Mouse (Mus musculus) stomach, postnatal 0 days (tissue): ENCODE measurements around the gene Lama4. TPM values are rescaled to one million over a fixed set of nuclear protein-coding genes. Genes with fewer than 3 reads are reported as not detected.

Source experiments
- ATAC-seq: fragments of 200-750 bp; cut with Nextera tagmentation; 2 replicates; pipeline ENCODE4 v1.8.0; 2017; ENCODE audit not compliant: low FRiP score, low TSS enrichment
- DNase-seq: peaks from one replicate; pipeline ENCODE4 v3.0.0-alpha.2; 2016; ENCODE audit warnings: low spot score
- H3K27ac ChIP-seq: fragments of 300-500 bp; sonication (generic); replicated peaks from 2 replicates; pipeline ENCODE4 v1.5.1; 2014; ENCODE audit warnings: mild to moderate bottlenecking, control low read depth
- H3K27me3 ChIP-seq: fragments of 300-500 bp; sonication (generic); 2 replicates; pipeline ENCODE4 v1.6.1; 2014; ENCODE audit warnings: low read length; ENCODE audit not compliant: control insufficient read depth, insufficient read depth
- H3K36me3 ChIP-seq: fragments of 300-500 bp; sonication (generic); 2 replicates; pipeline ENCODE4 v1.6.1; 2014; ENCODE audit warnings: low read length, mixed read lengths; ENCODE audit not compliant: control insufficient read depth, insufficient read depth
- H3K4me1 ChIP-seq: fragments of 300-500 bp; sonication (generic); replicated peaks from 2 replicates; pipeline ENCODE4 v1.6.1; 2014; ENCODE audit warnings: antibody characterized with exemption; ENCODE audit not compliant: control insufficient read depth, insufficient read depth
- H3K4me2 ChIP-seq: fragments of 300-500 bp; sonication (generic); replicated peaks from 2 replicates; pipeline ENCODE4 v1.6.1; 2014; ENCODE audit warnings: low read depth, mild to moderate bottlenecking, control low read depth, moderate library complexity
- H3K4me3 ChIP-seq: fragments of 300-500 bp; sonication (generic); 2 replicates; pipeline ENCODE4 v1.5.1; 2014; ENCODE audit warnings: low read depth, low read length, control low read depth
- H3K9ac ChIP-seq: fragments of 300-500 bp; sonication (generic); 2 replicates; pipeline ENCODE4 v1.6.1; 2014; ENCODE audit warnings: mild to moderate bottlenecking, low read length, control low read depth, mixed read lengths
- H3K9me3 ChIP-seq: fragments of 300-500 bp; sonication (generic); 2 replicates; pipeline ENCODE4 v1.6.1; 2016; ENCODE audit warnings: low read length; ENCODE audit not compliant: control insufficient read depth
- CTCF ChIP-seq: IDR thresholded peaks from 2 replicates; pipeline ENCODE4 v1.5.1; 2016; ENCODE audit warnings: antibody characterized with exemption, low read depth, mild to moderate bottlenecking, moderate library complexity
- EP300 ChIP-seq: optimal IDR thresholded peaks from 2 replicates; pipeline ENCODE3; 2016; ENCODE audit warnings: antibody characterized with exemption
- WGBS: fragments of 180-500 bp; shearing (Covaris S2); extraction: QIAGEN DNeasy Blood & Tissue Kit; methylation state at CpG from one replicate; pipeline ENCODE4 v1.1.7; 2014; 5-methylcytosine and 5-hydroxymethylcytosine counted together
- polyA plus RNA-seq: library from polyadenylated mRNA; unstranded; fragments of >200 nt; fragmentation: Nextera tagmentation; extraction: Ambion mirVana; gene quantifications from 2 replicates; pipeline ENCODE4 v1.2.1, GENCODE M21; 2015

Gene Lama4
- polyA plus RNA-seq, 1 experiment from 2014 or later: 27.6 TPM

DNA sequence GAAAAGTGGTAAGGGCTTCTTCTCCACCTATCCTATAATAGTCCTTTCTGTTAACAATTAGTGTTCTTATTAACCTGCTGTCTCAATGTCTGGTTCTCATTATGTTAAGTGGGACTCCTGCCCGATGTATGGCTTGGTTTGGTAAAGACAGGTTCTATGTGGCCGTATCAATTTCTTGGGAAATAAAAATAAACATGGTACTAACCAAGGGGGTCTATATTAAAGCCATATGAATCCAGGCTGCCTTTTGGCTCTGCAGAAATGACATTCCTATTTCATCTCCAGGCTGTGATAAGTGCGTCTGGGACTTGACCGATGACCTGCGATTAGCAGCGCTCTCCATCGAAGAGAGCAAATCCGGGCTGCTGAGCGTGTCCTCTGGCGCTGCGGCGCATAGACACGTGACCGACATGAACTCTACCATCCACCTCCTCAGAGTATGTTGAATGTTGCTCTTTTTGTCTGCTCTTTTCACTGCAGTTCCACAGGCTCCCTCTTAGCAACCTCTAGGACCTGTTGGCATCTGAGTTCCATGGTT lies 64.9 kb downstream of the Lama4 start:
- Histone ChIP-seq H3K9ac (no peak overlapping the region), H3K9me3 (no peaks in the 10 kb centered on the region), H3K4me1 (no peaks in the 10 kb centered on the region), H3K27ac (no peak overlapping the region), H3K27me3 (no peaks in the 10 kb centered on the region), H3K4me2 (no peak overlapping the region), H3K4me3 (no peak overlapping the region), H3K36me3 (peaks cover 8% of the 10 kb centered on the region; the same call in 1 of the 2 replicates)
- TF ChIP-seq EP300 (no peak), CTCF (no peak)
- ATAC-seq (no peak), DNase-seq (no peak)
- 93% methylated on average over 14 of the region's 14 CpGs for WGBS

- Histone ChIP-seq H3K4me2 (no peak overlapping the region), H3K9ac (no peak overlapping the region), H3K4me1 (no peaks in the 10 kb centered on the region), H3K27ac (no peak overlapping the region), H3K9me3 (no peaks in the 10 kb centered on the region), H3K36me3 (no peaks in the 10 kb centered on the region), H3K4me3 (no peak overlapping the region), H3K27me3 (no peaks in the 10 kb centered on the region)
- WGBS: 53% methylated on average over 4 of the region's 4 CpGs
- ATAC-seq (no peak), DNase-seq (no peak)
- TF ChIP-seq CTCF (peak; percentile 75), EP300 (no peak)
Observed at GRCm38 (mm10) chr10:39039564-39039963, 74.2 kb downstream of the Lama4 start.

- Histone ChIP-seq H3K9ac (no peak overlapping the region), H3K4me3 (no peak overlapping the region), H3K36me3 (no peaks in the 10 kb centered on the region), H3K27me3 (no peaks in the 10 kb centered on the region), H3K9me3 (no peaks in the 10 kb centered on the region), H3K27ac (no peak overlapping the region), H3K4me2 (no peak overlapping the region), H3K4me1 (no peaks in the 10 kb centered on the region)
- DNase-seq: no peak
- TF ChIP-seq EP300 (no peak), CTCF (no peak)
- no peak for ATAC-seq
- WGBS: 49% methylated on average over 5 of the region's 5 CpGs
Observed at GRCm38 (mm10) chr10:39040026-39040425, 74.7 kb downstream of the Lama4 start.

GRCm38 (mm10) chr10:39044476-39044995 lies 79.2 kb downstream of the Lama4 start:
- no peak overlapping the region for H3K27ac ChIP-seq
- H3K36me3 ChIP-seq: no peaks in the 10 kb centered on the region; the same call in 1 of the 2 replicates
- TF ChIP-seq EP300 (no peak), CTCF (no peak)
- H3K4me3 ChIP-seq: no peak overlapping the region
- 38% methylated on average over 3 of the region's 3 CpGs for WGBS
- no peaks in the 10 kb centered on the region for H3K4me1 ChIP-seq
- DNase-seq (no peak), ATAC-seq (no peak)
- H3K9me3 ChIP-seq: no peaks in the 10 kb centered on the region
- no peak overlapping the region for H3K9ac ChIP-seq
- H3K4me2 ChIP-seq: no peak overlapping the region
- no peaks in the 10 kb centered on the region for H3K27me3 ChIP-seq

DNA sequence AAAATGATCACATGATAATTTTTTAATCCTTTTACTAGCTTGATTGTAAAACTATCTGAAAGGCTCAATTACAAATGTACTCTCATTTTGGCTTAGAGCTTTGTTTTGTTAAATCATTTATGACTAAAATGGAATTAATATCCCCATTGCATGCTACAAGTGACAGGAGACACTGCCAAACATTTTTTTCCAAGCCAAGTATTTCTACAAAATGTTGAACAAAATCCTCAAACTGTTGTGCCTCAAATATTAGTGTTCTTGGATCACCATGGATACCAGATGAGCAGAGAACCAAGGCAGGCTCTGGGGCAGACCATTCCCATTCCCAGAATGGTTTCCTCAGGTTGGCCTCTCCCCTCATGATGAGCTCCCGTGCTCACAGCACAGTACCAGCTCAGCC lies 79.8 kb downstream of the Lama4 start:
- H3K36me3 ChIP-seq: no peaks in the 10 kb centered on the region; the same call in 1 of the 2 replicates

GRCm38 (mm10) chr10:39047775-39048174 lies 82.5 kb downstream of the Lama4 start:
- no peak overlapping the region for H3K4me3 ChIP-seq
- 72% methylated on average over 10 of the region's 10 CpGs for WGBS
- H3K27ac ChIP-seq: no peak overlapping the region
- no peaks in the 10 kb centered on the region; the same call in 1 of the 2 replicates for H3K36me3 ChIP-seq
- no peak overlapping the region for H3K4me2 ChIP-seq
- ATAC-seq: no peak
- no peaks in the 10 kb centered on the region for H3K9me3 ChIP-seq
- DNase-seq: no peak
- no peaks in the 10 kb centered on the region for H3K27me3 ChIP-seq
- H3K4me1 ChIP-seq: no peaks in the 10 kb centered on the region
- TF ChIP-seq EP300 (no peak), CTCF (no peak)
- no peak overlapping the region for H3K9ac ChIP-seq

More for the DNA sequence above, 79.8 kb downstream of the Lama4 start:
- H3K4me3 ChIP-seq: no peak overlapping the region
- TF ChIP-seq CTCF: no peak
- no peak for TF ChIP-seq EP300
- 48% methylated on average over 1 of the region's 1 CpGs for WGBS
- H3K9me3 ChIP-seq: no peaks in the 10 kb centered on the region
- no peak overlapping the region for H3K27ac ChIP-seq
- no peak for DNase-seq
- H3K4me1 ChIP-seq: no peaks in the 10 kb centered on the region
- H3K27me3 ChIP-seq: no peaks in the 10 kb centered on the region
- no peak for ATAC-seq
- H3K4me2 ChIP-seq: no peak overlapping the region
- H3K9ac ChIP-seq: no peak overlapping the region
